Mouse (Mus musculus) adrenal gland, postnatal 4 days (tissue): Measurements from ENCODE around the gene Numb. TPM values are rescaled to one million over a fixed set of nuclear protein-coding genes. Genes with fewer than 3 reads are reported as not detected.
"Not testable (repeated sequence)": the region's sequence is repeated elsewhere in the genome, so short reads cannot be mapped to it uniquely, and the experiment has no call there.

ENCODE experiments used
- DNase-seq, 2 experiments: peaks; one replicate each; pipeline ENCODE4 v3.0.0; 2021 to 2022; ENCODE audit warnings: low spot score in 2 of 2, mixed read lengths in 2 of 2
- total RNA-seq, 2 experiments: library from RNA; stranded (reverse); gene quantifications; 2 replicates each; pipeline ENCODE4 v1.2.3; 2021

Numb gene
- total RNA-seq, 2 experiments from 2014 or later = 46.9 to 48.3 TPM

DNA sequence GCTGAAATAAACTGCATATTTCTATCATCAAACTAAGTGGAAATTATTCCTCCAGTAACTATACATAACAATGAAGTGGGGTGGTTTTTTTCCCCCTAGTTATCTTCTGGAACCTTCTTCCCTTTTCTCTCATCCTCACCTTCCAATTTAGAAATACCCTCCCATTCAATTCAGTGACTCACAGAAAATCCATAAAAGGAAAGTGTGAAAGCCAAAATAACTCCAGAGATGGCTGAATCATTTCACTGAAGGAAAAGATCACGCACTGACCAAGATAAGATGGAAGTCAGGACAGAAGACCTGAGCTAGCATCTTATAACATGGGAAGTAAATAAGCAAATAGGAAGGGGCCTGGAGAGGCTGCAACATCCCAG lies 1.7 kb upstream of the Numb start:
- no peak for DNase-seq

- DNase-seq = no peak
Observed at GRCm38 (mm10) chr12:83922724-83923485, 1.2 kb upstream of the Numb start.

GRCm38 (mm10) chr12:83920721-83921441 lies 853 bp downstream of the Numb start:
- peak in 1 of 2 experiments; percentile 9 for DNase-seq

- no peak for DNase-seq
Observed at GRCm38 (mm10) chr12:83916884-83917283, 4.8 kb downstream of the Numb start.

- no peak for DNase-seq
Observed at GRCm38 (mm10) chr12:83914797-83915196, 6.9 kb downstream of the Numb start.

DNA sequence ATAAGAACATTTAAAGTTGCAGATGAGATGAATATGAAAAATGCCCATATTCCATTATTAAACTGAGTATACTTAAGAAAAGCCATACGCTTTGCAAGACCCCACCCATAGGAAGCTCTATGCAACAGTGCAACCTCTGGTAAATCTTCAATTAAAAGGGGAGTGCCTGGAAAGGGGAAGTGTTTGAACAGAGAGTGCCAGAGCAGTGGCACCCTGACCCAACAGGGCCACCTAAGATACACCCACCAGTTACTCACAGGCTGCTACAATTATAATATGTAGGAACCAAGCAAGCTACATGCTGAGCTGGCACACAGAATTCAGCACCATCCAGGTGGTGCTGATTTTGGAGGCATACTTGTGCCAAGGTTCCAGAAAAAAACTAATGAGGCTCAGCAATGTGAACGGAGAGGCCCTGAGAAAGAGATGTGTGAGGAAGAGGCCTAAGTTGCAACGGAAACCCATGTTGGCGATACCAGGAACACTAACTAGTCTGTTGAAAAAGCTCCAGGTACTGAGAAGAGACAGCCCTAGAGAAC lies 7.5 kb downstream of the Numb start:
- DNase-seq = no peak

- no peak for DNase-seq
Observed at GRCm38 (mm10) chr12:83910451-83910850, 11.3 kb downstream of the Numb start.

DNA sequence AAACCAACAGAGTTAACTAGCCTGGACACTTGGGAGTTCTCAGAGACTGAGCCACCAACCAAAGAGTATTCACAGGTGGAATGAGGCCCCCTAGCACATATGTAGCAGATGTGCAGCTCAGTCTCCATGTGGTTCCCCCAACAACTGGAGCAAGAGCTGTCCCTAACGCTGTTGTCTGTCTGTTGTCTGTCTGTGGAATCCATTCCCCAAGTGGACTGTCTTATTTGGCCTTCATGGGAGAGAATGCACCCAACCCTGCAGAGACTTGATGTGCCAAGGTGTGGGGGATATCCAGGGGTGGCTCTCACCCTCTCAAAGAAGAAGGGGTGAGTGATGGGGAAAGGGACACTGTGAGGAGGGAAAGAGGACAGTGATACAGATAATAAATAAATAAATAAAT lies 28.8 kb downstream of the Numb start:
- DNase-seq = no peak

GRCm38 (mm10) chr12:83891278-83891677 lies 30.5 kb downstream of the Numb start:
- no peak for DNase-seq

- DNase-seq = no peak
Observed at GRCm38 (mm10) chr12:83889128-83889527, 32.6 kb downstream of the Numb start.

DNA sequence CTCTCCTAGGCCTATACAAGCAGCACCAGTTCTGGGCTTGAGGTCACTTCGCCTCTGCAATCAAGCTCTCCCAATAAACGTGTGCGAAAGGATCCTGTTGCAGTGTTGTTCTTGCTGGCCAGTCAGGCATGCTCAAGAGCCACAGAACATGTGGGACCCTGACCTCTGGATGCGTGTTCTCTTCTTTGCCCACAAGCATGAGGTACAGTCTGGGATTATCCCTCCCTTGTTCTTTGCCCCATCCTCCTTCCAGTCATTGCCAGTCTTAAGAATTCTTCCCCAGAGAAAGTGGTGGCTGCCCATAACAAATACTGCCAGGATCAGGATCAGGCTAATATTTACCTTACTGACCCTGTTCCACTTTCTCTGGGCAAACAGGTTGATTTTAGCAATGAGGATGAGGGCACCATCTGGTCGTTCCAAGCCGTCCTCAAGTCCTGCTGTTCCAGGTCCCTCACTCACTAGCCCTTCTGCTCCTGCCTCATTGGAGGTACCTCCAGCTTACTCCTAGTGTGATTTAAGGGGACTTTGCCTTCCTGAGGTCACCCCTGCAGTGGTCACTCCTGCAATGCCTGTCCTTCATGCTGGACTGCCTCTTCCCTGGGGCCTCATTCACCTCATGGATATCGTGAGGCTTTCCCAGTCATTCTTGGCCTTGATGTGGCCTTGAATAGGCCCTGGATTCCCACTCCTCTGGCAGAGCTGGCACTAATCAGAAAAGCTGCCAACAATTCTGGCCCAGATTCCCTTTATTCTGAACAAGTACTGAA lies 36.0 kb downstream of the Numb start:
- DNase-seq = peak in 1 of 2 experiments; percentile 6

GRCm38 (mm10) chr12:83885065-83885464 lies 36.7 kb downstream of the Numb start:
- not testable (repeated sequence) for DNase-seq

GRCm38 (mm10) chr12:83882503-83882902 lies 39.2 kb downstream of the Numb start:
- no peak for DNase-seq

GRCm38 (mm10) chr12:83882088-83882487 lies 39.6 kb downstream of the Numb start:
- no peak for DNase-seq

GRCm38 (mm10) chr12:83880913-83881312 lies 40.8 kb downstream of the Numb start:
- DNase-seq = no peak

- DNase-seq = no peak
Observed at GRCm38 (mm10) chr12:83875097-83875496, 46.6 kb downstream of the Numb start.

DNA sequence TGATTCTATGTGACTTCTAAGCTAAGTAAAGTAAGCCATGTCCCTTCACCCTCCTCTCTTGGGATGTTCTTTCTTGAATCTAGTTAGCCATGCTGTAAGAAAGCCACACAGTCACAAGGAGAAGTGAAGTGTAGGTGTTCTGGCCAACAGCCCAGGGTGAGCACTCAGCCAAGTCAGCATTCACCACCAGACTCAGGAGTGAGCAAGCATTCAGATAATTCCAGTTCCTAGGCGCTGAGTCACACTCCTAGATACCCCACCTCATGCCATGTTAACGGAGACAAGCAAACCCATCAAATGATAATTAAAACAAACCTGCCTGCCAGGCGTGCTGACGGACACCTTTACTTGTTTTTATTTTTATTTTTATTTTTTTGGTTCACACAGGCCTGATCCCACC lies 47.1 kb downstream of the Numb start:
- DNase-seq = no peak

DNA sequence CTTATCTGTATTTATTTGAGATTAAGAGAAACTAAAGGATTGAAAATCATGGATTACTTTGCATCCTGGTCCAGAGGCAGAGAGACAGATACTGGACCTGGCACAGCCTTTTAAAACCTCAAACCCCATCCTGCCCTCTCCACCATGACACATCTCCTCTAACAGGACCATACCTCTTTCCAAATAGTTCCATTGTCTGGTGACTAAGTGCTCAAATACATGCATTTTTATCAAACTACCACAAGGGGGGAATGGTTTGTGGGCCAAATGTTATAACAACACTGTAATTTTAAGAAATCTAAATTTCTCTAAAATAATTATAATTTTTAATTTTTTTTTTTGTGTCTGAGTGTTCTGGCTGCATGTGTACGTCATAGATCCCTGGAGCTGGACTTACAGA lies 57.2 kb downstream of the Numb start:
- DNase-seq = no peak

DNA sequence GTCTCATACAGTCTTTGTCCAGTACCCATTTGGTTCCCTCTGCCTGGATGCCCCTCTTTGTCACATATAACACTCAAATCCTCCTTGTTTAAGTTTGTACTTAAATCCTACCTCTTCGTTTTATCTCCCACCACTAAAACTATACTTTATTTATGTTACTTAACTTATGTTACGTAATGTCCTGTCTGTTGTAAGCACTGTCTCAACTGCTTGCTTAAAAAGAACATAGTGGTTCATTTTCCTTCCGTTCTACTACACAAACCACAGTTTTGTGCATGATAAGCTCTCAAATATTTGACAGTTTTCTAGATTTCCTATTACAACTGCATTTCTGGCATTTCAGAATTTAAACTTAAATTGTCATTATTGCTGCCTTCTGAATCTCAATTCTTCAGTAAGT lies 59.9 kb downstream of the Numb start:
- no peak for DNase-seq

GRCm38 (mm10) chr12:83860688-83861087 lies 61.0 kb downstream of the Numb start:
- no peak for DNase-seq

- no peak for DNase-seq
Observed at GRCm38 (mm10) chr12:83858052-83858451, 63.7 kb downstream of the Numb start.

- no peak for DNase-seq
Observed at GRCm38 (mm10) chr12:83855211-83855610, 66.5 kb downstream of the Numb start.
